Mouse (Mus musculus) large intestine, adult 2 months (tissue): ENCODE measurements around the gene Carmil1. TPM values are rescaled to one million over a fixed set of nuclear protein-coding genes. Genes with fewer than 3 reads are reported as not detected.
"Not testable (repeated sequence)": the region's sequence is repeated elsewhere in the genome, so short reads cannot be mapped to it uniquely, and the experiment has no call there.

ENCODE experiments used
- DNase-seq: peaks from one replicate; pipeline ENCODE4 v3.0.0-alpha.2; 2012; ENCODE audit warnings: low read depth, low spot score
- WGBS: fragments of 180-500 bp; shearing (Covaris S2); methylation state at CpG from one replicate; pipeline ENCODE4 v1.1.7; 2018; 5-methylcytosine and 5-hydroxymethylcytosine counted together
- polyA plus RNA-seq: library from polyadenylated mRNA; depleted of rRNA; stranded (reverse); fragments of >200 nt; gene quantifications from 2 replicates; pipeline ENCODE4 v1.2.3, GENCODE M21; 2012

Gene Carmil1
- polyA plus RNA-seq, 1 experiment, result 14.2 TPM

DNA sequence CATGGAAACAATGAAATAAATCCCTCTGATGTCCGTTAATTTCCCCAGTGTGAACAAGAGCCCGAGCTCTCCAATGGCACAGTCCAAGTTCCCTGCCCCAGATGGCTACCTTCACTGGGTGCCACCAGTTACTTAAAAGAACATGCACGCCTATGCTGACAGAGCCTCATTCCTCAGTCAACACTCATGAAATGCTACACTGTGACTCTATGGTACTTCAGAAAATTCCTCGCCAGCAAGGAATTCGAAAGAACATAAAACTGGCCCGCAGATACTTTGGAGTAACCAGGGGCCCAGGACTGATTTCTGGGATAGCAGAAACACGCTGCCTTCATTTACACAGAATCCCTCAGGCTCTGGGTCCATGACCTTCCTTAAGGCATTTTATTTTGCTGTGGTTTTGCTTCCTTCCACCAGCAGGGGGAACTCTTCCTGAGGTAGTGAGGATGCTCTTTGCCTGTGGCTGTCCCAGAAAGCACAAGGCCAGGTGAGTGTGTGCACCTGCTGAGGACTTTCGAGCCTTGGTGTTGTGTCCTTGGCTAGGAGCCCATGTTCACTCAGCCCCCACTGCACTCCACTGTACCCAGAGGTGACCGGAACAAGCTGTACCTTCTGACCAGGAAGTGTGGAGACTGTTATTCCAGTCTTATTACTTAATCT lies 167.8 kb downstream of the Carmil1 start:
- 61% methylated on average over 9 of the region's 9 CpGs for WGBS
- DNase-seq, result peak; percentile 50

DNA sequence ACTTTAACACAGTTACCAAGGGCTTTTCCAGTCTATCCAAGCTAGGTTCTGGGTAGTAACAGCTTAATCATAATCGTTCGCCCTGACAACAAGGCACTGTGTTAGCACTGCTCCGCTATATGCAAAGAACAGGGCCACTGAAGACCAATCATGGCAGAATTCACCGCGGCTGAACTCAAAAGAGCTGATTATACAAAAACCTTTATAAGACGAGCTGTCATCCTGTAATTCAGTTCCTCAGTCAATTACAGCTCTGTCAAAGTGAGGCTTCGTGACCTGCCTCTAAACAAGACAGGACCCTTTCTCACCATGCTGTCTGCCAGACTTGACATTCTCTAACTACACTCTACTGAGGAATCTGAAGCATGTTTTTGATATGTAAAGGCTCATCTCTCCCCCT lies 170.3 kb downstream of the Carmil1 start:
- WGBS, result 94% methylated on average over 7 of the region's 7 CpGs
- no peak for DNase-seq

DNA sequence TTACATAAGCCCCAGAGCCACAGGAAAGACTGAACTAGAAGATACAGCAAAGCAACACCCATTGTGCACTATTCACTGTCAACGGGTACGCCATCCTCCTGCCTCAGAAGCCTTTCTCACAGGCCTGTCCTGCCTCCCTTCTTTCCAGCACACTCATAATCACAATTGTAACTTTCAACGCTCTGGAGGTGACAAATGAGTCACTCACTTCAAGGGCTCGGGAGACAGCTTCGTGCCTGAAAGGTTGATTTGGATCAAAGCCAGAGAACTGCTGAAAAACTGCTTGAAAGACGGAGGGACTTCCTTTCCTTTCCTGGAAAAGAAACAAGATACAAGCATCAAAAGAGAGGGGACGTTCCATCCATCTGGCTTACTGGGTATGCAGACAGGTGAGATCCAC lies 172.3 kb downstream of the Carmil1 start:
- 47% methylated on average over 7 of the region's 7 CpGs for WGBS
- no peak for DNase-seq

DNA sequence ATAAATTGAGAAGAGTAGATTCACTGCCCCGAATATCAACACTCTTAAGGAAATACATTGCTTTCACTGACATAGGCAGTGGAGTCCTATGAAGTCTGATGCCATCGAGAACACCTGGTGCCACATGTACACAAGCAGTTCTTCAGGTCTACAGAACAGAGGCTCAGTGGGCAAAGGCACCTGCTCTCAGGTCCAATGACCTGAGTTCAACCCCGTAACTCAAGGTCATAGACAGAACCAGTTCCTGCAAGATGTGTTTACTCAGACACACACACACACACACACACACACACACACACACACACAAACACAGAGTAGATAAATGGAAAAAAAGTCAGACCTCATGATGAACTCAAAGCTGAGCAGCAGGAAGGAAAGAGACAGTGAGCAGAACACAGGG lies 173.5 kb downstream of the Carmil1 start:
- no peak for DNase-seq
- 59% methylated on average over 3 of the region's 3 CpGs for WGBS

DNA sequence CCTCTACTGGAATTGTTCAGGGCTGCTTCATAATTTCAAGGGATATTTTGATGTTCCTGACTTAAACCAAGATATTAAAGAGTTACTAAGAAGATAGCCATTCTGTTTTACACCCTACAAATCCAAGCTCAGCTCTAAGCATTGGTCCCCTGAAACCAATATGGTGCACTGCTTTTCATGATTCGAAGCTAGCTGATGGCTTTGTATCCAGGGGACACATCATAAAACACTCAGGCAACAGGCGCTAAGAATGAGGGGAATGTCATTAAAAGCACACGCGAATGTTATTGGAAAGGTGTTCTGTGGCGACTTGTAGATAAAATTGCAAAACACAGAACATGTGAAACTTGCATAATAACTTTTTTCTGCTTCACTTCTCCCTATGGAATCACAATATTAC lies 174.8 kb downstream of the Carmil1 start:
- no peak for DNase-seq
- 77% methylated on average over 5 of the region's 5 CpGs for WGBS

DNA sequence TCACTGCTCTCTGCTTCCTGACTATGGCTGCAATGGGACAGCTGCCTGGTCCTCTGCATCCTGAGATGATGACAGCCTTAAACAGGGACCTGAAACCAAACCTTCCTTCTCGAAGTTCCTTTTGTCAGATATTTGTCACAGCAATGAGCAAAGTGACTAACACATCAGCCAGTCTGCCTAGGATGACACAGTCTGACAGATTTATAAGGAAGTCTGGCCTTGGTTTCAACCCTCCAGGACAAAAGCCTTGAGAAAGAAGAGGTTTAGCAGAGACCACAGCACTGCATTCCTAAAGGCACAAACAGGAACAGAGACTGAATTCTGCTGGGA lies 175.3 kb downstream of the Carmil1 start:
- no peak for DNase-seq

DNA sequence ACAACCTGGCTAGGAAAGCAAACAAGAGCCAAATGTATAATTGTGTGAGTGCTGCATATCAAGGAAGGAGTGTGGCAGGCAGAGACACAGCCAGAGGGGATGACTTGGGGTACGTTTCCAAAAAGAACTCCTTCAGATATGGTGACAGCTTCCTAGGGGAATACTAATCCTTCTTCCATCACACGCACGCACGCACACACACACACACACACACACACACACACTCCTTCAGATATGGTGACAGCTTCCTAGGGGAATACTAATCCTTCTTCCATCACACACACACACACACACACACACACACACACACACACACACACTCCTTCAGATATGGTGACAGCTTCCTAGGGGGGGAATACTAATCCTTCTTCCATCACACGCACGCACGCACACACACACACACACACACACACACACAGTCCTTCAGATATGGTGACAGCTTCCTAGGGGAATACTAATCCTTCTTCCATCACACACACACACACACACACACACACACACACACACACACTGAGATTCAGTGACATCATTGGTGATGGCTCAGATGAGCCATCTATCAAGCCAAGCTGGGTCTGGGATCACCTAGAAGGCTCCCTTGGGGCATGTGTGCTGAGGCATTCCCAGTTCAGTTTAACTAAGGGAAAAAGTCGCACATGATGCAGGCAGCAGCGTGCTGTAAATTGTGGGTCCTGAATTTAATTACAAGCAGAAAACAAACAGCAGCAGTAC lies 175.8 kb downstream of the Carmil1 start:
- DNase-seq, result not testable (repeated sequence)
- 77% methylated on average over 9 of the region's 9 CpGs for WGBS

More for the DNA sequence above, 175.3 kb downstream of the Carmil1 start:
- 59% methylated on average over 1 of the region's 1 CpGs for WGBS

DNA sequence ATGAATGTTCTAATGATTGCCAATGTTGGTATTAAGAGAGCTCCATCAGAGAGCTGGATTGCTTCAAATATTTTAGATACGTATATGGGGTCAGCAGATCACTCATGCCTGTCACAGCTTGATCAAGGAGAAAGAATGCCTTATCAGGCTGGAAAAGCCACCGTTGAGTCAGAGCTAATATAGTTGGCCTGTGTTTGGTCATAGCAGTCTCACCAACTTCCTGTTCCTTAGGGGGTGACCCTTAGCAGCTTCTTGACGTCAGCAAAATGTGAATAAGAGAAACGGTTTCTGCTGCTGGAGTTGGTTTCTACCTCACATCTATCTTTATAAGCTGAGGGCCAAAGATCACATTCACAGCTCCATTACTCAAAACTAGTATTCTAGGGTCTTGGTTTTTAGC lies 176.6 kb downstream of the Carmil1 start:
- DNase-seq, result no peak
- 55% methylated on average over 4 of the region's 4 CpGs for WGBS

DNA sequence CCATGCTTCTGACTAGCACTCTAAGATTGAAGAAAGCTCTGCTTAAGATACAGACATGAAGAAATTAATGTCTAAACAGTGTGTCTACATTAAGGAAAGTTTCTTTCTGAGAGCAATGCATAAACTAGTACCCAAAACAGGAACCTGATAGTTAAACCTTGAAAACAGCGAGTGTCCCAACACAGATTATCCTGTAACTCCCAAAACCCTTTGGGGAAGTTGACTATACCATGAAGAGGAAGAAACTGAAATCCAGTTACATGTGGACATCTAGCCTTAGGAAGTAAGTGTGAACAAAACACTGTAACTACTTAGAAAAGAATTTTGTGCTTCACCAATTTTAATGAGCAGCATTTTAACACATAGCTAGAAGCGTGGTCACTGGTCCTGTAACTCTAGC lies 177.4 kb downstream of the Carmil1 start:
- 83% methylated on average over 2 of the region's 2 CpGs for WGBS
- DNase-seq, result no peak

DNA sequence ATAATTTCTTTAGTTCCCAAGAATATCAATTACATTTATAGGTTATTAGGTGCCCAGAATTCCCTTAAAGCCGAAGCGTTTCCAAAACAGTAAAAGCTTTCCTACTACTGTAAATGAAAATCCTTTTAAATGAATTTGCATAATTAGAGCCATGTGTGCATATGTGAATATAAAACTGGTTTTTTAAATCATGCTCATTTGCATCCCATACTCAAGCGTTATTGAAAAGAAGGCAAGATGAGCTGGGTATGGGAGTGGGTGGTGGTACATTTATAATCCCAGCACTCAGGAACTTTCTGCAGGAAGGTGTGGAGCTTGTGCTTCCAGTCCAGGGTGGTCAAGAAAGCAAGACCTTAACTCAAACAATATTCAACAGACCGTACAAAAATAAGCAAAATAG lies 178.3 kb downstream of the Carmil1 start:
- no peak for DNase-seq
- WGBS, result 97% methylated on average over 4 of the region's 4 CpGs

DNA sequence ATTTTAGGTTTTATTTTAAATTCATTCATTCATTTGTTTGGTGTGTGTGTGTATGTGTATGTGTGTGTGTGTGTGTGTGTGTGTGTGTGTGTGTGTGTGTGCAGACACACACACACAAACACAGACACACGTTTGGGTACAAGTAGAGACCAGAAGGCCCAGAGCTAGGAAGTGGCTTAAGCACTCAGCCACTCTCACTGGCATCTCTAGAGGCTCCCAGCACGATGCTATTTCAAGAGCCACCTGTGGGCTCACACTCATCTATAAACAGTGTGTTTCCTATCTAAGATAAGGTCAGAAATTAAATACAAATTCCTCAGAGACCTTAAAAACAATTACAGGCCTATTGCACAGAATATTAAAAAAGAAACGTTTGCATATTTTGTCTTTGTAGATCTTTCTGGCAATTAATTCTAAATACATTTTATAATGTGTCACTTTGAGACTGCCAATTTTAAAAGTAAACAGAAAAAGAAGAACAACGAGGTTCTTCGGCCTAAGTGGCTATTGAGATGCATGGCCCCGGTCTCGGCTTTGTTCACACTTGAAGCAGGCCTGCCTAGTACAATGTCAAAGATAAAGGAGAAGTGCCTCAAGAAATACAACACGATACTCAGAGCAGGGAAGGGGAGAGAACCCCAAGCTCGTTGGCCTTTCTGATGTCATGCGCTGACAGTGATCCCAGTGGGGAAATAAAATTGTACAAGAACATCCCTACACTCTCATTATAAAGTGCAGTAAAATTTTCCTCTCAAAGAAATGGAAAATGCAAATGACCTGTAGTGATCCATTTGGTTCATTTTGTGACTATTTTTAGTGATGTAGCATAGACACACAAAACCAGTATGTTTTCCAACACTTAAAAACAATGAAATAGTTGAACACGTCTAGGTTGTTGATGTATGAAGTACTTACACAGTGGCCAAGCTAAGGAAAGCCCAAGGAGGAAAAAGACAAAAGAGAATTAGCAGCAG lies 179.2 kb downstream of the Carmil1 start:
- no peak for DNase-seq
- 67% methylated on average over 11 of the region's 11 CpGs for WGBS

DNA sequence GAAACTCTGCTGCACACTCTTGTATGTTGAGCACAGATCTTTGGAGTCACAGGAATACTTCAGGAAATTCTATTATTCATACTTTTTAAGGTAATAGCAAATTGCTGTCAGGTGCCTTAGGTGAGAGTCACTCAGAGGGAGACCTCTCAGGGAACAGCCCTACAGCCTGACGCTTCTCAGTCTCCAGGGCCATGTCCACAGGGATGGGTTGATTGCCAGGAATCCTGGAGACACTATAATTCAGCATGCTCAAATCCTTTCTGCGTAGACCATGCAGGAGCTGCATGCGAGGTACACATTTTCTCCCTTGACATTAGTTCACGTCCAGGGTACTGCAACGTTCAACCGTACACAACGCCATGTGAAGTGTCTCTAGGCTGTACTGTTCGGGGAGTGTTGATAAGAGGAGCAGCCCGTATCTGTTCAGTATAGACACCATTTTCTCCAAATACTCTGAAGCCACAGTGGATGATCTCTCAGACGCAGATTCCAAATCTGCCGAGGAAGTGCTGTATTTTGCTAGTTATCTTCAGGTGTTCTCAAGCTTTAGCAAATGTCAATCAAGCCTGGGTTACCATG lies 180.0 kb downstream of the Carmil1 start:
- 94% methylated on average over 11 of the region's 11 CpGs for WGBS

DNA sequence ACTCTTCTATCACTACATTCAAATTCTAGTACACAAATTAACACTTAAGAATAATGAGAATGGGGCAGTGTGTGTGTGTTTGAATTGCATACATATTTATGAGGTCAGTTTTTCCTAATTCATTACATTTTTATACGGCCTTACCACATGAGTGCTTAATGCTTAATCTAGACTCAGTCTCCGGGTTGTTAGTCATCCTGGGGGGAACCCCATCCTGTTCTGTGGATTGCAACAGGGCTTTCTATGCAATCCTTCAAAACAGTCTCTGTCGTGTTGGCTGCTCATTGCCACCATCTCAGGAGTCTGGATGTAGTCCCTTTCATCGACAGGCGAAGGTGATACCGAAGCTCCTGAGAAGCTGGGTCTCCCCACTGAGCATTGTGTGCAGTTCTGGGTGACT lies 184.0 kb downstream of the Carmil1 start:
- 90% methylated on average over 6 of the region's 6 CpGs for WGBS
- no peak for DNase-seq

More for the DNA sequence above, 180.0 kb downstream of the Carmil1 start:
- no peak for DNase-seq

DNA sequence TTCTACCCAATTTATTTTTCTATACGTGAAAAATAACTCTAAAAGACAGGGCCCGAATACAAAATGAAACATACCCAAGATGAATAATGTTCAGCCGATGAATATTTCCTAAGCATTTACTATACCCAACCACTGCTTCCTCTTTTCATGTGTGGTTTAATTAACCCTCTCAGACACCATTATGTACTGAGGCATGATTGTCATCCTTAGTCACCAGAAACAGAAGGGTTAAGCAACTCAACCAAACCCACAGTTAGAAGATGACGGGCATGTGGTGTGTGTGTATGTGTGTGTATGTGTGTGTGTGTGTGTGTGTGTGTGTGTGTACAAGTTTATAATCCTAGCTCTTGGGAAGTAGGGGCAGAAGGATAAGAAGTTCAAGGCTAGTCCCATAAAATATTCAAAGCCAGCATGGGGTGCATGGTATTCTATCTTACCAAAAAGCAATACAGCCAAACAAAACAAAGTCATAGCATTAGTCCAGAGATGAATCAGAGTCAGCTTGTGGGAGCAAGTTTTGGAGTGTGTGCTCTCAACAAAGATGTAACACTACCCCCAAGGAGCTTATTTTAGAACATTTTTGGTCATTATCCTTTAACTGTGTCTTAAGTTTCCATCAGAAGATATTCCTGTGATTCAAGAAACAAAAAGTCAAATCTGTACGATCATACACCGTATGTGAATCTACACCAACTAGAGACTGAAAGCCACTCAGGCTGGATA lies 185.6 kb downstream of the Carmil1 start:
- no peak for DNase-seq
- WGBS, result 89% methylated on average over 6 of the region's 6 CpGs

DNA sequence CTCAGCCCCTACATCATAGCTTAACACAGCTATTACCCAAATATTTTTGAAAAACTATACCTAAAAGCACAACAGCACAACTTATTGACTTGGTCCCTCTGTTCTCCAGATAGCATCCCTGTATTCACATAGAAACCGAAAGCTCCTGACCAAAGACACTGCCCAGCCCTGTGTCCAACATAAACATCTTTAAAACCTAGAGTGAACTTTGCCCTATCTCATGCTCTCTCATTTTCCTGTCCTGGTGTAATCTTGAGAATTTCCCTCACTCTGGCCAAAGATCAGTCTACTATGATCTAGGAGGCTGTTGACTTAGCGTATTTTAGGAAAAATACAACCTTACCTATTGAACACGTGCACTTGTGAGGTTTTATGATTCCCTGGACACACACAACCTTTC lies 187.5 kb downstream of the Carmil1 start:
- 47% methylated on average over 3 of the region's 3 CpGs for WGBS
- DNase-seq, result no peak

DNA sequence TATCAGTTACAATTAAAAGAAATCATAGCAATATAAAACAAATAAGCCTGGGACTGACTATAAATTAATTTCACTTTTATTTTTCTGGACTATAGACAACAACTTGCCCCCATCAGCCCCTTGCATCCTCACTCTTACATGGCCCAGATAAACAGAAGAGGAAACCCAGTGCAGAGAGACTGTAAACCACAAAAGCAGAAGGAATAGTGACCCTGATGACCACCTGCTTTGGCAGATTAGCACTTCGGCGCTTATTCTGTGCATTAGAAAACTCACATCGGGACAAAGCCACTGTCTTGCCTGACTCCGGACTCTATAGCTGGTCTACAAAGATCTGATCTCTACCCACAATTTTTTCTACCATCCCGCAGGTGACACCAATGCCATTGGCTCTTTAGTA lies 188.5 kb downstream of the Carmil1 start:
- no peak for DNase-seq
- 90% methylated on average over 5 of the region's 5 CpGs for WGBS

DNA sequence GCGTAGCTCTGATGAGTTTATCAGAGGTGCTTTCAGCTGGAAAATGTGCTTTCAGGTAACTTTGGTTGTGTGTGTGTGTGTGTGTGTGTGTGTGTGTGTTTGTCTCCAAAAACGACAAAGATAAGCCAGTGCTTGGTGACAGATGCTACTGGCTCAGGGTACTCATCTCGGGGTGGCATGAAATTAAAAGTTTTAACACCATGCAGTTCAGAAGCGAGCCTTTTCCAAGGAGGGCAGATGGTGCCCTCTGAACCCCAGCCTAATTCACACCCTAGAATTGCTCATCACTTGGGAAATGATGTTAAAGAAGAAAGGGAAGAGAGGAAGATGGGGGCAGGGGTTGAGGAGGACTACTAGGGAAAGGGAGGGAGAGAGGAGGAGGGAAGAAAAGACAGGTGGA lies 198.4 kb downstream of the Carmil1 start:
- 79% methylated on average over 4 of the region's 4 CpGs for WGBS
- DNase-seq, result no peak

DNA sequence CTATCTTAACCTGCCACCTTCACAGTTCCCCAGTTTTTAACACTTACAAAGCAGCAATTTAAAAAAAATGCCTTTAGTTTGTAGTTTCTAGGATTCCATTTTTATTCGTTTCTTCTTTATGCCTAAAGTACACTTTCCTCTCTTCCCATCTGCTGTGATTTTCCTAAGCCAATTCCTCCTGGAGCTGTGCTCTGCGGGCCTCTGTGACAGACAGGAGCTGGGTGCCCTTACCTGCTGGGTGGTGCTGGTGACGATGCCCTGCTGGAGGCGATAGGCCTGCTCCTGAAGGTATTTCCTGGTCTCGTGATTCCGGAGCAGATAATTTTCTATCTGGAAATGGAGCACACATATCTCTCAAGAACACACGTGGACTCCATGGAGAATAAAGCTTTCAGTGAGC lies 198.9 kb downstream of the Carmil1 start:
- 90% methylated on average over 7 of the region's 7 CpGs for WGBS
- DNase-seq, result no peak

DNA sequence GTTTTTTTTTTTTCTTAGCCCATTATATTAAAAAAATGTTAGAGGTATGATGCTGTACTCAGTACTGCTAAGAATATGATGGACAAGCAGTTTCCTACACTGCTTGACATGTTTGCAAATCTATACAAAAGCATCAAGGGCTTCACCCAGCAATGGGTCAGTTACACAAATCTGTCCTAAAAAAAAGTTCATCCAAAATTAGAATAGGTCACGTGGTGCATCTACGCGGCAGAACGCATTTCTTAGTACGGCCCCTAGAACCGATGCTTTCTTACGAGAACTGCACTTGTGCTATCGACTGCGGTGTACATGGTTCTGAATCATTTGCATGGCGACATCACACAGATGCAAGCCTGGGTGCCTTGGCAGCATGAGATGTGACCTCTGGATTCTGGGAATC lies 208.0 kb downstream of the Carmil1 start:
- no peak for DNase-seq
- 95% methylated on average over 10 of the region's 10 CpGs for WGBS

DNA sequence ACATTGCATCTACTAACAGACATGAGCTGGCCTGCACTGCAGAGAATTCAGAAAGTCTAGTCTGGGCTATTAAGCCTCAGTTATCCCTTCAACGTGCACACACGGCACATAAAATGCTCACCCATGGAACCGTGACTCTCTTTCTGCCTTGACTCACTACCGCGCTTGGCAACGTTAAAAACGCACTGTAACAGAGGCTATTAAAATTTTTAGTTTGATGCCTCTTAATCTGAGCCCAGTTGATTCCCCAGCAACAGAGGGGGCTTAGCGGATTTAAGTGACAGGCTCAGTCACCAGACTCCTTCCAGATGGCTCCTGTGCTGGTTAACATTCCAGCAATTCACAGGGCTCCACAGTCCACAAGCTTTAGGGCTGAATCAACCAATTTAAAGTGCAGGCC lies 213.0 kb downstream of the Carmil1 start:
- DNase-seq, result no peak
- 90% methylated on average over 8 of the region's 8 CpGs for WGBS
